9 mouse cellular contexts compared by ENCODE assay signal in genomic region chr13:28635230-28635950, GRCm38 (mm10).
DNase-seq lines count a peak whose midpoint lies in the region; ATAC-seq and TF ChIP-seq lines count a peak whose summit lies in the region.
"Had no signal": no experiment of that assay in that cellular context is flagged by ENCODE, and none has a peak within 500 bp of the region (broad histone marks: within the 10 kb centered on the region; RNA-seq: fewer than 3 reads in every experiment).

No protein-coding gene starts in this region.

- 85% methylated on average over 3 of the region's 3 CpGs for WGBS in forebrain, embryonic 11.5 days
- 84% methylated on average over 3 of the region's 3 CpGs for WGBS in forebrain, postnatal 0 days
- WGBS in kidney, embryonic 16.5 days = 24% methylated on average over 3 of the region's 3 CpGs
- WGBS in hindbrain, embryonic 13.5 days = 82% methylated on average over 3 of the region's 3 CpGs

- no peaks in the 10 kb centered on the region for H3K36me3 ChIP-seq in forebrain, embryonic 11.5 days (ENCODE audit: control insufficient read depth, insufficient read depth, low read length)
- H3K36me3 ChIP-seq in forebrain, postnatal 0 days (ENCODE audit: insufficient read depth) = no peaks in the 10 kb centered on the region
- peaks cover 4% of the 10 kb centered on the region; the same call in 1 of the 2 replicates for H3K36me3 ChIP-seq in kidney, embryonic 16.5 days (ENCODE audit: insufficient read depth, low read length)
- H3K36me3 ChIP-seq in hindbrain, embryonic 13.5 days = no peaks in the 10 kb centered on the region

- peaks cover 11% of the 10 kb centered on the region for H3K4me1 ChIP-seq in forebrain, embryonic 11.5 days (replicated peaks; ENCODE audit: control insufficient read depth, insufficient read depth, low read length)
- H3K4me1 ChIP-seq in forebrain, postnatal 0 days (ENCODE audit: insufficient read depth) = no peaks in the 10 kb centered on the region
- H3K4me1 ChIP-seq in kidney, embryonic 16.5 days (ENCODE audit: insufficient read depth, low read length) = peaks cover 35% of the 10 kb centered on the region
- H3K4me1 ChIP-seq in hindbrain, embryonic 13.5 days (replicated peaks) = peaks cover 22% of the 10 kb centered on the region

- no peaks in the 10 kb centered on the region for H3K9me3 ChIP-seq in forebrain, embryonic 11.5 days (ENCODE audit: control insufficient read depth, low read length)
- H3K9me3 ChIP-seq in forebrain, postnatal 0 days (ENCODE audit: low read length) = no peaks in the 10 kb centered on the region
- no peaks in the 10 kb centered on the region for H3K9me3 ChIP-seq in kidney, embryonic 16.5 days (ENCODE audit: low read length)
- H3K9me3 ChIP-seq in hindbrain, embryonic 13.5 days = no peaks in the 10 kb centered on the region

- H3K9ac ChIP-seq in forebrain, embryonic 11.5 days (ENCODE audit: low read length) = no peak overlapping the region
- H3K9ac ChIP-seq in forebrain, postnatal 0 days = no peak overlapping the region
- H3K9ac ChIP-seq in kidney, embryonic 16.5 days (replicated peaks; ENCODE audit: low read length) = 0 out of 2 replicates have a peak overlapping the region, but pooled peaks have one; percentile 35
- no peak overlapping the region for H3K9ac ChIP-seq in hindbrain, embryonic 13.5 days

- DNase-seq in forebrain, embryonic 11.5 days (ENCODE audit: low spot score) = no peak
- DNase-seq in forebrain, postnatal 0 days = no peak
- no peak for DNase-seq in kidney, postnatal 25 days
- DNase-seq in ovary, postnatal 10 days (ENCODE audit: low spot score) = no peak
- DNase-seq in layer of hippocampus, adult 18-20 months (ENCODE audit: low spot score in 2 of 2) = no peak
- DNase-seq: gastrocnemius, adult 2 months had no signal

- no peak for TF ChIP-seq CTCF in forebrain, postnatal 0 days (IDR thresholded peaks at IDR 0.05; ENCODE audit: low read depth)

- H3K27me3 ChIP-seq in forebrain, embryonic 11.5 days (ENCODE audit: control insufficient read depth, insufficient read depth, low read length) = no peaks in the 10 kb centered on the region
- no peaks in the 10 kb centered on the region for H3K27me3 ChIP-seq in forebrain, postnatal 0 days (ENCODE audit: insufficient read depth, low read length)
- H3K27me3 ChIP-seq in kidney, embryonic 16.5 days (ENCODE audit: insufficient read depth, low read length) = no peaks in the 10 kb centered on the region
- H3K27me3 ChIP-seq in hindbrain, embryonic 13.5 days = no peaks in the 10 kb centered on the region

- 0 out of 2 replicates have a peak, but pooled peaks have one; percentile 47 for ATAC-seq in forebrain, embryonic 11.5 days (replicated peaks; ENCODE audit: low FRiP score)
- no peak for ATAC-seq in forebrain, postnatal 0 days
- no peak for ATAC-seq in kidney, embryonic 16.5 days (ENCODE audit: low FRiP score, low TSS enrichment)
- peak; percentile 68 for ATAC-seq in CD4-positive, CD25-positive, alpha-beta regulatory T cell, adult 4 months
- ATAC-seq in hindbrain, embryonic 13.5 days (ENCODE audit: low FRiP score) = no peak

- no peak overlapping the region for H3K4me2 ChIP-seq in forebrain, embryonic 11.5 days (ENCODE audit: low read depth, low read length, severe bottlenecking)
- no peak overlapping the region for H3K4me2 ChIP-seq in forebrain, postnatal 0 days (ENCODE audit: low read depth)
- no peak overlapping the region for H3K4me2 ChIP-seq in kidney, embryonic 16.5 days (replicated peaks; ENCODE audit: low read depth, low read length)
- no peak overlapping the region for H3K4me2 ChIP-seq in hindbrain, embryonic 13.5 days

- no peak overlapping the region for H3K4me3 ChIP-seq in forebrain, embryonic 11.5 days (ENCODE audit: low read depth, low read length)
- H3K4me3 ChIP-seq in forebrain, postnatal 0 days (ENCODE audit: low read depth, low read length) = no peak overlapping the region
- H3K4me3 ChIP-seq in kidney, embryonic 16.5 days (ENCODE audit: low read length) = no peak overlapping the region
- H3K4me3 ChIP-seq in hindbrain, embryonic 13.5 days = no peak overlapping the region
- H3K4me3 ChIP-seq: gastrocnemius, adult 2 months had no signal

- H3K27ac ChIP-seq in forebrain, embryonic 11.5 days (ENCODE audit: low read depth, low read length) = no peak overlapping the region; the same call in 1 of the 2 replicates
- no peak overlapping the region for H3K27ac ChIP-seq in forebrain, postnatal 0 days (ENCODE audit: low read depth, low read length)
- peak overlapping the region; percentile 61; the same call in 1 of the 2 replicates for H3K27ac ChIP-seq in kidney, embryonic 16.5 days (ENCODE audit: low read length)
- peak overlapping the region; percentile 4 for H3K27ac ChIP-seq in hindbrain, embryonic 13.5 days
- H3K27ac ChIP-seq: gastrocnemius, adult 2 months had no signal

Comparison
In these comparisons a context has a peak if more than half of its experiments do, and no peak if none do; other contexts are left out.
1. ATAC-seq: peak in forebrain, embryonic 11.5 days (single experiment) and CD4-positive, CD25-positive, alpha-beta regulatory T cell, adult 4 months (single experiment); none in forebrain, postnatal 0 days (single experiment), kidney, embryonic 16.5 days (single experiment) and hindbrain, embryonic 13.5 days (single experiment).
2. H3K27ac ChIP-seq: peak in kidney, embryonic 16.5 days (single experiment) and hindbrain, embryonic 13.5 days (single experiment); none in forebrain, embryonic 11.5 days (single experiment) and forebrain, postnatal 0 days (single experiment).